Mouse (Mus musculus) v-Abl transformed pro-B cells (cell line): Measurements from ENCODE around the gene Rnf169.

ENCODE experiments used
- in situ Hi-C, 2 experiments: fragments of 400-800 bp; cut with MboI; formaldehyde crosslinking; loops; one replicate each; pipeline ENCODE4 v1.15.1; 2025; ENCODE audit not compliant: unreplicated experiment in 2 of 2

Rnf169 gene

DNA sequence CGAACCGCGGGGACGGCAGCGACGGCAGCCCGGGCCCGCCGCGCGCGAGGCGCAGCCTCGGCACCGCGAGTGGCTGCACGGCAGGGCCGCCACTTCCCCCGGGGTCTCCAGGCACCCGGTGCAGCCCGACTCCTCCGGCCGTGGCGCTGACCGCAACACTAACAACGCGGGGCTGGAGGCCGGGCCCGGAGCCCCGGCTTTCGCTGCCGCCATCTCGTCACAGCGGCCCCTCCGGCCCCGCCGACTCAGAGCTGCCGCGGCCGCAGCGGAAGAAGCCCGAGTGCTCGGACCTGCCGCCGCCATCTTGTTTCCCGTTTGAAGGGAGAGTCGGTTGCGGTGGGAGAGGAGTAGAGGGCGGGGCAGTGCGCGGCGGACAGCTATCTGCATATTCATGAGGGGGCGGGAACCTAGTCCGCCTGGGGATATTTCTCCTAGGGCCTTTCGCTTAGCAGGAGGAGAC is at the start of gene Rnf169:
Gene Rnf169, minus strand, starts transcription at position 317 of the 460 bp plus-strand sequence.
- in situ Hi-C loops, result loop anchor here (10.0 kb wide), 2 partner anchors 45 to 145 kb away; partner anchors contain the start of gene Pold3 (in 1 of the 2)

DNA sequence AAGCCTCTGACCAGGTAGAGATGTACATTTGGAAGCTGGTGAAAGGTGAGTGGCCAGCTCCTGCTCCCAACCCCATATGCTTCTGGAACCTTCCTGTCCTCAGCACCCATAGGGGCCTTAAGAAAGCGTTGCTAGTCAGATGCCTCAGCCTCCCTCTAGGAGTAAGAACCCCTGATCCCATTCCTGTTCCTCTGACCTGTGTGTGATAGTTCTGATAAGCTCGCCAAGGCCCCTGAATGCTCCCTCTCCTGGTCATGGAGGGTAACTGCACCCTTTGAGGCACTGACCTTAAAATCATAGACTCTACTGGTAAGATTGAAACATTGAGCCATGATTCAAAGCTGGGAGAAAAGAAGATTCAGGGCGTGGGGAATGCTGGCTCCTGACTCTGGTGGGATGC is 49.1 kb upstream of the Rnf169 start:
- in situ Hi-C loops, result no loop called here

DNA sequence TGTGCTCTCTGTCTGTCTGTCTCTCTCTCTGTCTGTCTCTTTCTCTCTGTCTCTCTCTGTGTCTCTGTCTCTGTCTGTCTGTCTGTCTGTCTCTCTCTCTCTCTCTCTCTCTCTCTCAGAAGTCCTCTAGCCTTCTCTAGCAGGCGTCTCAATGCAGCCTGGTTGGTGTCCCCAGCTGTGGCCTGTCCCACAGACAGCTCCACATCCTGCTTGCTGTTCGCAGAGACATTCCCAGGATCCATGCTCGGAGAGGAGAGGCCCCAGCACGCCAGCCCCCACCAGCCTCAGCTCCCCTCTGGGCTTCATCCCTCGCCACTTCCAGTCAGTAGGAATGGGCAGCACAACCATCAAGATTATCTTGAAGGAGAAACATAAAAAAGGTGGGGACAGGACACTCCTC is 47.1 kb upstream of the Rnf169 start:
- in situ Hi-C loops, result no loop called here

DNA sequence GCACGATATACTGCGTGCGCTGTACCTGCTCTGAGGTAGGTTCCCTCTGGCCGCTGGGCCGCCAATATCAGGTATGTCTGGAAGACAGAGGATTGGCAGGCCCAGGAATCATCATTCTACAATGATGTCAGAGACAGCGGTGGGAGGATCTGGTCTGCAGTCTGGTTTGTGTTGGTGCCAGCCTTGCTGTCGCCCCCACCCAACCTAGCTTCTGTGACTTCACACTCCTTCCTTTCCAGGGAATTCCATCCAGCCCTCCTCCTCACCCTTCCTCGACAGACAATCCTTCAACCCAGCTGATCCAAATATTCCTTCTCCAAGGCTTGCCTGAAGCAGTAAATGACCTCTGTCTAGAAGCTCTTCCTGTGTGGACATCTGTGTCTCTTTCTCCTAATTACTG is 36.8 kb upstream of the Rnf169 start:
- in situ Hi-C loops, result loop anchor here in 1 of 2 experiments (10.0 kb wide), 1 partner anchor 158 kb away; the partner anchor contains the start of gene Kcne3

DNA sequence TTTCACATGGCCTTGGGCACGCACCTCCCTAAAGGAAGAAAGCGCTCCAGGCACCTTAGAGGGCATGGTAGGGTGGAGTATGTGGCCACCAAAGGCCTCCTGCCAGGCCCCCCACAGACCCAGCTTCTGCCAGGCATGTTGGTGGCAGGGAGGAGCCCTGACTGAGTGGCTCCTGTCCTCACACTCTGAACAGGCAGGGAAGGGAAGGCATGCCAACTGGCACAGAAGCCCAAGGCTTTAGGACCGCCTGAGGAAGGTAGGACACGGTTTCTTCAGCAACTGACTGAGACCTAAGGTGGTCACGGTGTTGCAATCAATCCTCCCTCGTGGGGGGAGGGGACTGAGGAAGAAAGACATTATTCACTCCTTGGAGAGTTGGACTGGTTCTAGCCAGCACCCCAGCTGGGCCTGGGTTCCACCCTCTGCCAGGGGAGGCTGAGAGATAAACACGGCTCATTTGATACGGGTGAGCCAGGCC is 33.9 kb upstream of the Rnf169 start:
- in situ Hi-C loops, result loop anchor here in 1 of 2 experiments (10.0 kb wide), 1 partner anchor 161 kb away; the partner anchor contains the start of gene Kcne3

DNA sequence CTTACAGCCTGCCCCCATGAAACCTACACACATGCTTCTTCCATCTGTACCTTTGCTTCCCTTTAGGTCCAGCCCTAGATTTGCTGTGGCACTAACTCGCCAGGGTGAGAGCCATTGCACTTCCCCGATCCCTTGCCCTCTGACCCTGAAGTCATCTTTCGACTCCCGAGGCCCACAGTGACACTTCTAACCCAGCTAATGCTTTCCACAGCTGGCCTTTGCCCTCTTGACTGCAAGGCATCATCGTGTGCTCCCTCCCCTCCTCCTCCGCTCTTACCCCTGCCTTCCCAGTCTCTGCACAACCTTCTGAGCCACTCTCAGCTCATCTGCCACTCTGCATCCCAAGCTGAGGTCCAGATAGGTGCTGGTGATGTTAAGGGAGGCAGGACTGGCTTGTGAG is 32.3 kb upstream of the Rnf169 start:
- in situ Hi-C loops, result loop anchor here in 1 of 2 experiments (10.0 kb wide), 1 partner anchor 162 kb away; the partner anchor contains the start of gene Kcne3

DNA sequence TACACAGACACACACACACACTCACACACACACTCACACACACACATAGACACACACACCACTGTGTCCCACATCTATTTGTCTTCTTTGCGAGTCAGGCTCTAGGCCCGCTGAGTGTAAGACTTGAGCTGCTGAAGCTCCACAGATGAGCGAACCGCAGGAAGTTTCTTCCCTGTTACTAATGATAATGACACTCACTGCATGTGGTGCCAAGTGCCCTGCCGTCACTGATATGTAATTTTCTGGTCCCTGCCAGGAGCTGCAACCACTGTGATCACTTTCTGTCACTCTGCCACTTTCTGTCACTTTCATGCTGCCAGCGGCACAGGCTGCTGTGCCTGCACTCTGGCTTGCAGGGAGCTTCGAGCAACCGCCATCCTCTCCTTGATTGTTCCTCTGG is 31.8 kb upstream of the Rnf169 start:
- in situ Hi-C loops, result loop anchor here in 1 of 2 experiments (10.0 kb wide), 1 partner anchor 163 kb away; the partner anchor contains the start of gene Kcne3

DNA sequence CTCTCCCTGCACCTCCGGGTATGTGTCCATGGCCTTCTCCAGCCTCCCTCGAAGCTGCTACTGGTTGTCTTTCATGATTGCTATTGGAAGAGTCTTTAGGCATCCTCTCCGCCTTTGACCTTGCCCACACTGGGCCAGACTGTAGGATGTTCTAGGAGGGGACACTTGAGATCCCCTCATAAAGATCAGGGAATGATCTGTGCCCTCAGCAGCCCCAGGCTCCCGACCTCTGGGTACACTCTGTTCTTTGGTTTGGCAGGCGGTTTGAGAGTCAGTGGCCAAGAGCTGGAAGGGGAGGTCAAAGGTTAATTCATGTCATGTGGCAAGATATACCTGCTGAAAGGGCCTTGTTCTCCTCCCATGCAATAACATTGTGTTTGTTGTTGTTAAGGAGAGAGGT is 30.5 kb upstream of the Rnf169 start:
- in situ Hi-C loops, result loop anchor here in 1 of 2 experiments (10.0 kb wide), 1 partner anchor 164 kb away; the partner anchor contains the start of gene Kcne3

DNA sequence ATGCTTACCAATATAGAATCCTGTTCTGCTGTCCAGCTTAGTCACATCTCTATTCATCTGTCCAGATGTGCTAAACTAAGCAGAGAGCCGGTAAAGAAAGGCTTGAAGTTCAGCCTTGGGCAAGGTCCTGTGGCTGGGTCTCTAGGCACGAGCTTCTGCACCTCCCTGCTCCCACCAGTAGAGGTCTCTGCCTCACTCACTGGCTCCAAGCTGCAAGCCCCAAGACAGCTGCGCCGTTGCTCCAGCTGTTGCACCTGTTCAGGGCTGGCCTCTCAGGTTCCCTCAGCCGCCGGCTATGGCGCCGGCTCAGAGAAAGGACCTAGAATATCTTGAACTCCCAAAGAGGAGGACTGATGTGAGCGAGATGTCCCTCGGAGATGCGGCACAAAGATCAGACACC is 29.4 kb upstream of the Rnf169 start:
- in situ Hi-C loops, result loop anchor here in 1 of 2 experiments (10.0 kb wide), 1 partner anchor 165 kb away; the partner anchor contains the start of gene Kcne3

DNA sequence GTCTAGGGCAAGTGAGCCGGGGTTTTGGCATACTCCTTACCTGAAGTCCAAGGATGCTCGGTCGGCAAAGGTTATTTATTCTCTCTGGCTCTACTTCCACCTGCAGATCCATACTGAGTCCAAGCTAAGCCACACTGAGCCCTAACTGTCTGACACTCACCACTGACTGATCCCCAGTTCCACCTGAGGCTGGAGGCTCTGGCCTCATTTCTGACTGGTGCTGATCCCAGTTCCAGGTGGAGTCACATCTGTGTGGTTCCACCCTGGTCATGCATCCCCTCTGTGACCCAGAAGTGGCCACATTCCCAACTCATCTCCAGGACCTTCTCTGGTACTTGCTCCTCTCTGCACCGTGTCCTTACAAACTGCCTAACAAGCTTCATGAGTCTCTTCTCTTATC is 28.5 kb upstream of the Rnf169 start:
- in situ Hi-C loops, result no loop called here

DNA sequence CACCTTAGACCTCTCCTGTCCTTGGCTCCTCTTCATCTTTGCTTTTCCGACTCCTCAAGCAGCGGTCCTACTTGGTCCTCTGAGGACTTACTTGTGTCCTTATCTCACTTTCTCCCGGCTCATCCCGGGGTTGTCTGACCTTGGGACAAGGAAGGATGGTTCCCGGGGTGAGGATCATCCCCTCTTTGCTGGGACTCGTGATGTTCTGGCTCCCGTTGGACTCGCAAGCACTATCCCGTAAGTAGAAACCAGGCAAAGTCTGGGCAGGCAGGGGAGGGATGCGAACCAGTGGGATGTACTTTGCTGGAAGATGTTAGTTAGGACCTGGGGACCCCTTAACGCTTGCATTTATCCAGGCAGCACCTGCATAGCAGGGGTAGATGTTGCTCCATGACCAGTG is 26.2 kb upstream of the Rnf169 start:
- in situ Hi-C loops, result no loop called here

DNA sequence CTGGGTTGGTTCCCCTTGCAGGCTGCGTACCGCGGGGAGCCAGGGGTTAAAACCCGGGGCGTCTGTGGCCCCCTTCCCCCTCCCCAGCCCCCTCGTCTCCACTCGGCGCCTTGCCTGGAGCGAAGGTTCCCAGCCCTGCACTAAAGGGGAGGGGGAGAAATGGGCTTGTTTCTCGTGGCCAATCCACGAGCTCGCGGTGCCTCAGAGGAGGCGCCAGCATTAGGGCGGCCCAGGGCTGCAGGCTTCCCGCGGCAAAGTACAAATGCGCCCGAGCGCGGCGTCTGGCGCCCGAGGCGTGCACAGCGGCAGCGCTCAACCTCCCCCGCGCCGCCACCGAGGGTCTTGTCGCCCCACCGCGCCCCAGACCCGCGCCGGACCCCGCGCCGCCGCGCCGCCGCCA is 25.5 kb upstream of the Rnf169 start, which contains the start of gene Chrdl2:
Gene Chrdl2, plus strand, starts transcription at position 383 of the 400 bp plus-strand sequence.
- in situ Hi-C loops, result no loop called here

DNA sequence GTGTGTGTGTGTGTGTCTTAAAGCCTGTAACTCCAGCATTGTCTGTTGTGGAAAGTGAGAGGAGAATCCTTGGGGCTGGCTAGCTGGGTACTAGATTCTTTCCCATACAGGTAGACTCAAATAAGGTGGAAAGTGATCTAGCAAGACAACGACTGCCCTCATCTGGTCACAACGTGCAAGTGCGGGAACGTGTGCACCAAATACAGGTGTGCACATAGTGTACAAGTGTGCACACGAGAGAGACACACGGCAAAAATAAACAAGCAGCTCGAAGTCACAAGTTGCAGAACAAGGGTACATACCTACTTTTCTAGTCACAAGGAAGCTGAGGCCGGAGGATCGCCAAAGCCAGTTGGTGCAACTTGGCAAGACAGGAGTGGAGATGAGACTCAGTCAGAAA is 23.5 kb upstream of the Rnf169 start:
- in situ Hi-C loops, result loop anchor here (5.0 kb wide), 1 partner anchor 76 kb away; no protein-coding TSS in a partner anchor

DNA sequence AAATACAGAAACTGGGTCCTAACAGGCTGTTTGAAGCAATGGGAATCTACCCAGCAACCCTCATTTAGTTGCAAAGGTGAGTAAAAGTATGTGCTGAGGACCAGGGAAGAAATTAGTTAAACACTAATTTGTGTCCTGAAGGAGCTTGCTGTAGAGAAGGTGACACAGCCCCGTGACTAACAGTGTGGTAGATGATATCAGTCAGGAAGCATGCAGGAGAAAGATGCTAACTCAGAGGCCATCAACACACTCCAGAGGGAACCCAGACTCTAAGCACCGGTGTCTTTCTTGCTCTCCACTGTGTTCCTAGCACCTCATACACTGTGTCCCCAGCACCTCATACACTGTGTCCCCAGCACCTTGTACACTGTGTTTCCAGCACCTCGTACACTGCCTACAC is 18.4 kb upstream of the Rnf169 start:
- in situ Hi-C loops, result no loop called here

DNA sequence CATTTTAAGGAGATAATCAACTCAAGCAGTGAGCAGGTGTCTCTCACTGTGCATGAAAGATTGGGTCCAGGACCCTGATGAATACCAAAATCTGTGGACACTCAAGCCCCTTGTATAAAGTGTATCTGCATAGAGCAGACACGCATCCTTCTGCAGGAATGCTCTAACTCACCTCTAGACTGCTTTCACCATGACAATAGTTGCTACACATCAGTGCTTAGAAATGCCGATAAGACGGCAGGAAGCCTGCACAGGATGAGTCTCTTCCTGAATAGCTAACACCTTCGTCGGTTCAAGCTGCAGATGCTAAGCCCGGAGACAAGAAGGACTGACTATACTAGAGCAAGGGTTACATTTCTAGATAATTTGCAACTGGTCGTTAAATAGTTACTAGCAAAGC is 14.9 kb upstream of the Rnf169 start:
- in situ Hi-C loops, result no loop called here

DNA sequence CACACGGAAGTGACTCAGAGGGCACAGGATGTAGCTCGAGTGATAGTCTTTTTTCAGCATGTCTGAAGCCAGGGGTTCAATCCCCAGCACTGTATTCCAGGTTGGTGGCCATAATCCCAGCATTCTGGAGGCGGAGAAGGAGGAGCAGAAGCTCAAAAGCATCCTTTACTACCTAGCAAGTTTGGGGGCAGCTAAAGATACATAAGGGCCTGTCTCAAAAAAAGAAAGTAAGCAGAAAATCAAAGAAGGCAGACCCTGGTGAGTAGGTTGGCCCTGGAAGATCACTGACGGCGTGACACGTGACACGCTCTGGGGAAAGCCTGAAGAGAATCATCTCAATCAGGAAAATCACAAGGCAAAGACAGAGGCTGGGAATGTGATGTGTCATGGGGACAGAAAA is 12.9 kb upstream of the Rnf169 start:
- in situ Hi-C loops, result no loop called here

DNA sequence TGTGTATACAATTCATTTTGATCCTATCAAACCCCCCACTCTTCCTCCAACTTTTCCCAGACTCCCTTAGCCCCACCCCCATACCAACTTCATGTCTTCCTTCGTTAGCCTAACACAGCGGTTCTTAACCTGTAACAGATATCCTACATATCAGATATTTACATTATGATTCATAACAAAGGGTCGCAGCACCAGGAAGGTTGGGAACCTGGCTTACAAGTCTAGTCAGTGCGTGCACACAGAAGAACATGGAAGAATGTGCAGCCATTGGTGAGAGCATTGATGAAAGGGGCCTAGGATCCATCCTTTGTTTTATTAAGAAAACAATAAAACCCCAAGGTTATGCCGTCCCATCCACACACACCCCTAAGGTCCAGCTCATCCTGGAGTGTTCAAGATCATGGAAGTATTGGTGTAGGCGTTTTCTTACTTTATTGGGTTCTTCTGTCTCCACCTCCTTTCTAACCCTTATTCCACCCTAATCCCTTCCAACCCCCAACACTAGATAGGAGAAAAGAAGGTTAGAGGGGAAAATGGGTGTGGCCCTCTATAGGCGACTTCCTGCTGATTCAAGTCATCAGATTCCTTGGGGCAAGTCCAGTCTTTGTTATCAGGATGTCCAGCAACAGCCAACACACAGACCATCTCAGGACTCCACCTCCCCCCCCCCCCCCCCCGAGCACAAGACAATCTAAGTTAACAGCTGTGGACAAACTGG is 10.9 kb upstream of the Rnf169 start:
- in situ Hi-C loops, result no loop called here

DNA sequence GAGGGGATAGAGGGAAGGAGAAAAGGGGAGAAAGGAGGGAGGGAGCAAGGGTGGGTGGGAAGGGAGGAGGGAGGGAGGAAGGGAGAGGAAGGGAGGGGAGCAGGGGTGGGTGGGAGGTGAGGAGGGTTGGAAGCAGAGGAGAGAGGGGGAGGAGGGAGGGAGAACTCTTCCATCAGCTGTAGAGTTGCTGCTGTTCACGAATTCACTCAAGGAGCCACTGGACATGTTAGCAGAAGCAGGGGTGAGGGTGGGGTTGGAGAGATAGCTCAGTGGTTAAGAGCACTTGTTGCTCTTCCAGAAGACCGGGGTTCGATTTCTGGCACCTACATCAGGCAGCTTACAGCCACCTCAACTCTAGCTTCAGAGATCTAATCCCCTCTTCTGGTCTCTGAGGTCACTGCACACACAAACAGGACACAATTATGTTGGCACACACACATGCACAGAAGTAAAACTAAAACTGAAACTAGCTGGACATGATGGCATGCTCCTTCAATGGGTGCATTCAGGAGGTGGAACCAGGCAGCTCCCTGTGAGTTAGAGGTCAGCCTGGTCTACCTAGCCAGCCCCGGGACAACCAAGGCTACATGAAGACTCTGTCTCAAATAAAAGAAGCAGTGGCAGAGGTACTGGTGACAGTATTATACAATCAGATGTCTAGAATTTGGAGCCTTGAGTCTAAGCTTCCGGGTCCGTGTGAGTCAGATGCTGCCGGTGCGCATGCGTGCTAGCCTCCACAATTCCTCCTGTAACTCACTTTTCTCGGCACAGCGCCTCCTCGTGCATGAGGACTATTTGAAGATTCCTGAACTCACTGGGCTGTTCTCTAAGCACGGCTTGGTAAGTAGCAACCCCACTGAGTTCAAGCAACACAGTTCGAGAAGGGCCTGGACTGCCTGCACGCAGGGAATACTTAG is 9.9 kb upstream of the Rnf169 start:
- in situ Hi-C loops, result loop anchor here (10.0 kb wide), 2 partner anchors 55 to 135 kb away; partner anchors contain the start of gene Pold3 (in 1 of the 2)

DNA sequence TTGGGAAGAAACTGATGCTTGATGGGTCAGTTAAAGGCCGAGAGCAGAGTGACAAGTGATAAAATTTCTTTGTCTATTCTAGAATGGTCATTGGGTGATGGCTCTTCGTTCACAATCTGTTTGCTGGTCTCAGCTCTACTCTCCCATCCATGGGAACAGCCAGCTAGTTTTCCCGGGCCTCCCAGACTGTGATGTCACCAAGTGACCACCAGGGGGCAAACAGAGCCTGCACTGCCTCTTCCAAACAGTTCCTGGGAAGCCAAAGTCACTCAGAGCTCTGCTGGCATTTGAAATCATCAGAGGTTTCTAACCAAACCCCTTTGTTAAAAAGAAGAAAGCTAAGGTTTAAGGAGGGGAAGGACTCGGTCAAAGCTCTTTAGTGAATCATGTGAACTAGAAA is 8.5 kb upstream of the Rnf169 start:
- in situ Hi-C loops, result loop anchor here (10.0 kb wide), 2 partner anchors 54 to 136 kb away; partner anchors contain the start of gene Pold3 (in 1 of the 2)
